Comparison of ENCODE assay signal across 8 mouse cellular contexts in genomic region chr15:85655751-85656167, GRCm38 (mm10).
A peak's percentile ranks its signal among the peaks of the same experiment; 100 is the strongest.
DNase-seq lines count a peak whose midpoint lies in the region; ATAC-seq and TF ChIP-seq lines count a peak whose summit lies in the region.

No protein-coding gene starts in this region.

- H3K36me3 ChIP-seq in embryonic facial prominence, embryonic 12.5 days: no peaks in the 10 kb centered on the region
- no peaks in the 10 kb centered on the region for H3K36me3 ChIP-seq in embryonic facial prominence, embryonic 10.5 days (replicated peaks)
- H3K36me3 ChIP-seq in lung, embryonic 14.5 days (ENCODE audit: insufficient read depth): peaks cover 5% of the 10 kb centered on the region; the same call in 1 of the 2 replicates
- no peaks in the 10 kb centered on the region for H3K36me3 ChIP-seq in forebrain, embryonic 14.5 days (ENCODE audit: control insufficient read depth, insufficient read depth, low read length)
- no peaks in the 10 kb centered on the region for H3K36me3 ChIP-seq in midbrain, embryonic 16.5 days (ENCODE audit: control insufficient read depth, insufficient read depth, low read length)
- H3K36me3 ChIP-seq in intestine, embryonic 15.5 days: no peaks in the 10 kb centered on the region

- H3K4me3 ChIP-seq in embryonic facial prominence, embryonic 12.5 days: no peak overlapping the region
- no peak overlapping the region for H3K4me3 ChIP-seq in embryonic facial prominence, embryonic 10.5 days
- no peak overlapping the region for H3K4me3 ChIP-seq in lung, embryonic 14.5 days (ENCODE audit: low read depth, low read length)
- H3K4me3 ChIP-seq in forebrain, embryonic 14.5 days (ENCODE audit: low read depth, low read length): 0 out of 2 replicates have a peak overlapping the region, but pooled peaks have one; percentile 2
- no peak overlapping the region for H3K4me3 ChIP-seq in midbrain, embryonic 16.5 days (ENCODE audit: low read depth, low read length)
- H3K4me3 ChIP-seq in intestine, embryonic 15.5 days (replicated peaks): no peak overlapping the region

- no peaks in the 10 kb centered on the region for H3K9me3 ChIP-seq in embryonic facial prominence, embryonic 12.5 days
- H3K9me3 ChIP-seq in embryonic facial prominence, embryonic 10.5 days: no peaks in the 10 kb centered on the region
- no peaks in the 10 kb centered on the region for H3K9me3 ChIP-seq in lung, embryonic 14.5 days (ENCODE audit: low read depth, low read length)
- no peaks in the 10 kb centered on the region for H3K9me3 ChIP-seq in forebrain, embryonic 14.5 days (replicated peaks; ENCODE audit: control insufficient read depth, low read length)
- no peaks in the 10 kb centered on the region for H3K9me3 ChIP-seq in midbrain, embryonic 16.5 days (replicated peaks; ENCODE audit: control insufficient read depth, low read length, poor library complexity, severe bottlenecking)
- H3K9me3 ChIP-seq in intestine, embryonic 15.5 days: no peaks in the 10 kb centered on the region

- H3K27ac ChIP-seq in embryonic facial prominence, embryonic 12.5 days: peak overlapping the region; percentile 50; the same call in 1 of the 2 replicates
- H3K27ac ChIP-seq in embryonic facial prominence, embryonic 10.5 days (replicated peaks): no peak overlapping the region
- no peak overlapping the region for H3K27ac ChIP-seq in lung, embryonic 14.5 days (ENCODE audit: low read depth)
- H3K27ac ChIP-seq in forebrain, embryonic 14.5 days (ENCODE audit: low read depth, low read length): peak overlapping the region; percentile 100
- H3K27ac ChIP-seq in midbrain, embryonic 16.5 days (ENCODE audit: low read length): peak overlapping the region; percentile 98
- no peak overlapping the region for H3K27ac ChIP-seq in intestine, embryonic 15.5 days

- WGBS in embryonic facial prominence, embryonic 12.5 days: 31% methylated on average over 6 of the region's 6 CpGs
- WGBS in embryonic facial prominence, embryonic 10.5 days: 33% methylated on average over 6 of the region's 6 CpGs
- WGBS in lung, embryonic 14.5 days: 58% methylated on average over 6 of the region's 6 CpGs
- 18% methylated on average over 6 of the region's 6 CpGs for WGBS in forebrain, embryonic 14.5 days
- 26% methylated on average over 6 of the region's 6 CpGs for WGBS in midbrain, embryonic 16.5 days
- WGBS in intestine, embryonic 15.5 days: 64% methylated on average over 6 of the region's 6 CpGs

- H3K9ac ChIP-seq in embryonic facial prominence, embryonic 12.5 days: no peak overlapping the region; the same call in 1 of the 2 replicates
- peak overlapping the region; percentile 20; the same call in 1 of the 2 replicates for H3K9ac ChIP-seq in lung, embryonic 14.5 days
- H3K9ac ChIP-seq in forebrain, embryonic 14.5 days (ENCODE audit: low read length): peak overlapping the region; percentile 76
- H3K9ac ChIP-seq in midbrain, embryonic 16.5 days (ENCODE audit: low read depth, low read length): peak overlapping the region; percentile 5; the same call in 1 of the 2 replicates
- H3K9ac ChIP-seq in intestine, embryonic 15.5 days: no peak overlapping the region

- H3K4me2 ChIP-seq in embryonic facial prominence, embryonic 12.5 days (replicated peaks): no peak overlapping the region
- H3K4me2 ChIP-seq in lung, embryonic 14.5 days: peak overlapping the region; percentile 8; the same call in 1 of the 2 replicates
- peak overlapping the region; percentile 72 for H3K4me2 ChIP-seq in forebrain, embryonic 14.5 days (ENCODE audit: low read length)
- H3K4me2 ChIP-seq in midbrain, embryonic 16.5 days (ENCODE audit: low read length): peak overlapping the region; percentile 37
- H3K4me2 ChIP-seq in intestine, embryonic 15.5 days (replicated peaks): no peak overlapping the region

- no peak for DNase-seq in embryonic facial prominence, embryonic 10.5 days (ENCODE audit: low spot score)
- no peak for DNase-seq in lung, embryonic 14.5 days
- DNase-seq in lung, postnatal 10 days: no peak
- peak; percentile 83 for DNase-seq in forebrain, embryonic 14.5 days (ENCODE audit: low spot score)
- no peak for DNase-seq in embryo, embryonic 10.5 days (ENCODE audit: low spot score)

- no peak for TF ChIP-seq CTCF in lung, embryonic 14.5 days (IDR thresholded peaks at IDR 0.05; ENCODE audit: low read depth)

- ATAC-seq in embryonic facial prominence, embryonic 12.5 days (ENCODE audit: insufficient number of reproducible peaks, insufficient read depth, low FRiP score, low TSS enrichment): no peak
- ATAC-seq in lung, embryonic 14.5 days (ENCODE audit: insufficient read depth): no peak
- peak; percentile 37; the same call in 1 of the 2 replicates for ATAC-seq in forebrain, embryonic 14.5 days
- ATAC-seq in midbrain, embryonic 16.5 days: peak; percentile 70
- no peak for ATAC-seq in intestine, embryonic 15.5 days

- peaks cover 28% of the 10 kb centered on the region for H3K4me1 ChIP-seq in embryonic facial prominence, embryonic 12.5 days
- H3K4me1 ChIP-seq in embryonic facial prominence, embryonic 10.5 days: peaks cover 19% of the 10 kb centered on the region
- H3K4me1 ChIP-seq in lung, embryonic 14.5 days (ENCODE audit: insufficient read depth): peaks cover 29% of the 10 kb centered on the region
- H3K4me1 ChIP-seq in forebrain, embryonic 14.5 days (ENCODE audit: control insufficient read depth, insufficient read depth, low read length): peaks cover 47% of the 10 kb centered on the region
- H3K4me1 ChIP-seq in midbrain, embryonic 16.5 days (ENCODE audit: control insufficient read depth, insufficient read depth, low read length): peaks cover 31% of the 10 kb centered on the region
- peaks cover 21% of the 10 kb centered on the region for H3K4me1 ChIP-seq in intestine, embryonic 15.5 days (replicated peaks)

- peaks cover 55% of the 10 kb centered on the region for H3K27me3 ChIP-seq in embryonic facial prominence, embryonic 12.5 days
- H3K27me3 ChIP-seq in embryonic facial prominence, embryonic 10.5 days (replicated peaks; ENCODE audit: low read depth, poor library complexity, severe bottlenecking): peaks cover 100% of the 10 kb centered on the region
- H3K27me3 ChIP-seq in lung, embryonic 14.5 days (ENCODE audit: insufficient read depth, low read length): 0 out of 2 replicates have a peak, but pooled peaks cover 3% of the 10 kb centered on the region
- peaks cover 19% of the 10 kb centered on the region for H3K27me3 ChIP-seq in forebrain, embryonic 14.5 days (replicated peaks; ENCODE audit: control insufficient read depth, insufficient read depth, low read length)
- peaks cover 22% of the 10 kb centered on the region for H3K27me3 ChIP-seq in midbrain, embryonic 16.5 days (ENCODE audit: control insufficient read depth, insufficient read depth, low read depth, low read length)
- peaks cover 2% of the 10 kb centered on the region for H3K27me3 ChIP-seq in intestine, embryonic 15.5 days (replicated peaks)

Comparison
In these comparisons a context has a peak if more than half of its experiments do, and no peak if none do; other contexts are left out.
1. H3K27ac ChIP-seq: peak in embryonic facial prominence, embryonic 12.5 days (single experiment), forebrain, embryonic 14.5 days (single experiment) and midbrain, embryonic 16.5 days (single experiment); none in embryonic facial prominence, embryonic 10.5 days (single experiment), lung, embryonic 14.5 days (single experiment) and intestine, embryonic 15.5 days (single experiment).
2. ATAC-seq: peak in forebrain, embryonic 14.5 days (single experiment) and midbrain, embryonic 16.5 days (single experiment); none in embryonic facial prominence, embryonic 12.5 days (single experiment), lung, embryonic 14.5 days (single experiment) and intestine, embryonic 15.5 days (single experiment).
3. H3K4me2 ChIP-seq: peak in lung, embryonic 14.5 days (single experiment), forebrain, embryonic 14.5 days (single experiment) and midbrain, embryonic 16.5 days (single experiment); none in embryonic facial prominence, embryonic 12.5 days (single experiment) and intestine, embryonic 15.5 days (single experiment).
4. H3K9ac ChIP-seq: peak in lung, embryonic 14.5 days (single experiment), forebrain, embryonic 14.5 days (single experiment) and midbrain, embryonic 16.5 days (single experiment); none in embryonic facial prominence, embryonic 12.5 days (single experiment) and intestine, embryonic 15.5 days (single experiment).